Mouse (Mus musculus) lung, embryonic 15.5 days (tissue): ENCODE measurements around the gene Eif2b4. TPM values are rescaled to one million over a fixed set of nuclear protein-coding genes. Genes with fewer than 3 reads are reported as not detected.

ENCODE experiments used
- ATAC-seq: fragments of 200-750 bp; cut with Nextera tagmentation; 2 replicates; pipeline ENCODE4 v1.8.0; 2017; ENCODE audit warnings: moderate number of reproducible peaks, borderline replicate concordance; ENCODE audit not compliant: low FRiP score, low TSS enrichment; ENCODE audit errors: extremely low read depth
- H3K27ac ChIP-seq: fragments of 300-500 bp; sonication (generic); 2 replicates; pipeline ENCODE4 v1.5.1; 2015; ENCODE audit warnings: moderate library complexity, mild to moderate bottlenecking, inconsistent platforms
- H3K27me3 ChIP-seq: fragments of 300-500 bp; sonication (generic); 2 replicates; pipeline ENCODE4 v1.6.1; 2015; ENCODE audit warnings: inconsistent platforms
- H3K36me3 ChIP-seq: fragments of 300-500 bp; sonication (generic); 2 replicates; pipeline ENCODE4 v1.6.1; 2015; ENCODE audit warnings: inconsistent platforms
- H3K4me1 ChIP-seq: fragments of 300-500 bp; sonication (generic); 2 replicates; pipeline ENCODE4 v1.6.1; 2015; ENCODE audit warnings: inconsistent platforms
- H3K4me2 ChIP-seq: fragments of 300-500 bp; sonication (generic); 2 replicates; pipeline ENCODE4 v1.6.1; 2015; ENCODE audit warnings: inconsistent platforms, mild to moderate bottlenecking, moderate library complexity
- H3K4me3 ChIP-seq: fragments of 300-500 bp; sonication (generic); 2 replicates; pipeline ENCODE4 v1.5.1; 2015; ENCODE audit warnings: mild to moderate bottlenecking, inconsistent platforms
- H3K9ac ChIP-seq: fragments of 300-500 bp; sonication (generic); 2 replicates; pipeline ENCODE4 v1.6.1; 2015; ENCODE audit warnings: inconsistent platforms
- H3K9me3 ChIP-seq: fragments of 300-500 bp; sonication (generic); 2 replicates; pipeline ENCODE4 v1.6.1; 2016; ENCODE audit warnings: inconsistent platforms
- WGBS: fragments of 180-500 bp; shearing (Covaris S2); methylation state at CpG from one replicate; pipeline ENCODE4 v1.1.7; 2015; 5-methylcytosine and 5-hydroxymethylcytosine counted together
- polyA plus RNA-seq: library from polyadenylated mRNA; unstranded; fragments of >200 nt; fragmentation: Nextera tagmentation; extraction: Ambion mirVana; gene quantifications from 2 replicates; pipeline ENCODE4 v1.2.1, GENCODE M21; 2015

The Eif2b4 gene
- polyA plus RNA-seq, 1 experiment from 2014 or later: 64.3 TPM

DNA sequence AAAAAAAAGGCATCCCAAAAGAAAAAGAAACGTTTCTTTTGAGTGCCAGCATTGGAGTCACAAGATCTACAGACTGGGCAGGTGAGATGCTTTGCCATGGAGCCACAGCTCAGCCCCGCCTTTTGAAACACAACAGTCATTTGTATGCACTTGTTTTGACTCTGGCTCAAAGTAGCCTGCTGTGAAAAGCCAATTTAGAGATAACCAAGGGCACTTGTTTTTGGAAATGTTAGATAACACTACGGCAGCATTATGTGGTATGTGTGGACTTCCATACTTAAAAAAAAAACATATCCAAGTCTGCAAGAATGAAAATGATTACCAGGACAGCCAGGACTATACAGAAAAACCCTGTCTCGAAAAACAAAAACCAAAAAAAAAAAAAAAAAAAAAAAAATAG is 9.6 kb downstream of the Eif2b4 start:
- H3K4me3 ChIP-seq: no peak overlapping the region
- no peaks in the 10 kb centered on the region for H3K9me3 ChIP-seq
- no peak for ATAC-seq
- no peak overlapping the region for H3K4me2 ChIP-seq
- H3K27me3 ChIP-seq: no peaks in the 10 kb centered on the region
- peaks cover 23% of the 10 kb centered on the region for H3K36me3 ChIP-seq
- WGBS: 43% methylated on average over 4 of the region's 4 CpGs
- no peak overlapping the region for H3K9ac ChIP-seq
- H3K4me1 ChIP-seq: peaks cover 4% of the 10 kb centered on the region; the same call in 1 of the 2 replicates
- no peak overlapping the region for H3K27ac ChIP-seq

DNA sequence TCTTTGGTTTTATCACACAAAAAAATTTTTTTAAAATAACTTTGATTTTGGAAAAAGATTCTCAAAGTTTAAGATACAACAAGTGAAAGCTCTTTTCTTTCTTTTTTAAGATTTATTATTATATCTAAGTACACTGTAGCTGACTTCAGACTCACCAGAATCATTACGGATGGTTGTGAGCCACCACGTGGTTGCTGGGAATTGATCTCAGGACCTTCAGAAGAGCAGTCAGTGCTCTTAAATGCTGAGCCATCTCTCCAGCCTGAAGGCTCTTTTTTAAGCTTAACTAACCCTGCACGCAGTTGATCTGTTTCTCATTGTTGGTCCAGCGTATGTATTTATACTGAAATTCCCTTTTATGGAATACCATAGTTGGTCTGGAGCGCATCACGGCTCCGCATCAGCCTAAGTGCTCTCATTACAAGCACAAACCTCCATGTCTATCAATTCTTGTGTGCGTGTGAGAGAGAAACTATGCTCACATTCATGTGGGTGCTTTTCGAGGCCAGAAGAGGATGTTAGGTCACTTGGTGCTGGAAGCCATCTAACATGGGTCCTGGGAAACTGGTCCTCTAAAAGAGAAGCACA is 12.0 kb downstream of the Eif2b4 start:
- no peak overlapping the region for H3K4me3 ChIP-seq

DNA sequence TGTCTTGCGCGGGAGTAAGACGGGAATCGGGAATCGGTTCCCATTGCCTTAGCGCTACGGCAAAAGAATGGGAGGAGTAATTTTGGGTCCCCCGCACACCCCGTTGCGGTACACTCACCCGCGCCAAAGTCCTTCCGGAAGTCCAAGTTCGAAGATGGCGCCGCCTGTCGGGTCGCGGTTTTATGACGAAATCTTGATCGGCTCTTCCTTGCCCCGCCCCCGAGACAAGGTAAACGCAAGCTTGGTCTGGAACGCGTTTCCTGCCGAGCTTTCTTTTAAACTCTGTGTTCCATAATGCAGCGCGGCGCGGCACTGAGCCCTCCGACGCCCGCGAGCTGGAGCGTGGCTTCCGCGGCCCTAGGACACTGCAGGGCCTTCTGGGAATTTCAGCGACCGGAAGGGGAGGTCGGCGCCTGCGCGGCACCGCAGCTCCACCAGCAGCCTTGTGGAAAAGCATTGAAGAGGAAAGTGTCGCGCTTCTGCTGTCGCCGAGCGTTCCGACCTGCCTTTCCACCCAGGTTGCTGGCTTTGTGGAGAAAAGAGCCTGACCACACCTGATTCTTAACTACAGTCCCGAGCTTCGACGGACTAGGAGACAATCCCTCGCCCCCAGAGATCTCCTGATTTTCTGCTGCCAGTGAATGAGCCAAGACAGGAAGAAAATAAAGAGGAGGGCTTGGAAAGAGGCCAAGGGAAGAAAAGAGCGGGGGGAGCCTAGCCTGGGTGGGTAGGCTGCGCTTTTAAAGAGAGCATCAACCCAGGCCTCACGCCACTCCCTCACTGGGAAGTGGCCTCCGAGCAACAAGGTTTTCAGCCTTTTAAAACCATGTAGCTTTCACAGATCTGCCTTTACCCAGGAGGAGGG is 13.2 kb downstream of the Eif2b4 start, which contains the start of the genes Gm29609 and Gtf3c2:
TSS of gene Gm29609 (minus strand) at position 146 of the 865 bp plus-strand sequence.
TSS of gene Gtf3c2 (minus strand) at position 379 of the 865 bp plus-strand sequence.
- peak; percentile 99 for ATAC-seq
- peak within 1 kb of the TSS; percentile 99 for H3K27ac ChIP-seq
- WGBS: under 1% methylated on average over 59 of the region's 59 CpGs
- H3K27me3 ChIP-seq: no peaks in the 10 kb centered on the region
- peaks cover 10% of the 10 kb centered on the region; the same call in 1 of the 2 replicates for H3K4me1 ChIP-seq
- H3K9ac ChIP-seq: peak within 1 kb of the TSS; percentile 67
- H3K4me2 ChIP-seq: peak within 1 kb of the TSS; percentile 83
- no peaks in the 10 kb centered on the region for H3K9me3 ChIP-seq
- H3K36me3 ChIP-seq: no peaks in the 10 kb centered on the region
- H3K4me3 ChIP-seq: peak within 1 kb of the TSS; percentile 81

More for the DNA sequence above, 12.0 kb downstream of the Eif2b4 start:
- ATAC-seq: no peak
- no peak overlapping the region for H3K9ac ChIP-seq
- H3K27me3 ChIP-seq: no peaks in the 10 kb centered on the region
- peaks cover 10% of the 10 kb centered on the region; the same call in 1 of the 2 replicates for H3K4me1 ChIP-seq
- no peaks in the 10 kb centered on the region for H3K9me3 ChIP-seq
- no peak overlapping the region for H3K27ac ChIP-seq
- H3K4me2 ChIP-seq: no peak overlapping the region
- 91% methylated on average over 9 of the region's 9 CpGs for WGBS
- H3K36me3 ChIP-seq: no peaks in the 10 kb centered on the region

DNA sequence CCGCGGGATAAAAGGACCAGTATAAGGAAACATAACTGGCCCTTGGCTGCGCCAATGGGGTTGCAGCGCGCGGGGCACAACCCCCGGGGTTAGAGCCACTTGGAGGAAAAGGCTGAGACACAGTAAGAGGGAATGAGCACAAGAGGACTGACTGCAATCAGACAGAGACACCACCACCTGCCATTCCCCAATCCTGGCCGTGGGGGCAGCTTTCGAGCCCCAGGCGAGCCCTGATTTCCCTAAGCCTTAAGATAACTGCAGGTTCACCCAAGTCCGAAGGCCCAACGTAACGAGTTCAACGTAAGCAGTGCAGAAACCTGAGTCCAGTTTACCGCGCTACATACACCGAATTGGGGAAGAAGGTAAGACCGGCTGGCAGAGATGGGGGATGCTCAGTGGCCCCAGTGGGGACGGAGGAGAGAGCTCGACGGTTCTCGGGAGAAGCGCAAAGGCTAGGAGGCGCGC is 13.9 kb downstream of the Eif2b4 start:
- peaks cover 3% of the 10 kb centered on the region; the same call in 1 of the 2 replicates for H3K36me3 ChIP-seq
- H3K9me3 ChIP-seq: no peaks in the 10 kb centered on the region
- peak overlapping the region; percentile 99 for H3K27ac ChIP-seq
- H3K4me1 ChIP-seq: peaks cover 10% of the 10 kb centered on the region; the same call in 1 of the 2 replicates
- ATAC-seq: peak; percentile 52
- WGBS: under 1% methylated on average over 25 of the region's 25 CpGs
- H3K9ac ChIP-seq: peak overlapping the region; percentile 67
- no peaks in the 10 kb centered on the region for H3K27me3 ChIP-seq
- H3K4me2 ChIP-seq: peak overlapping the region; percentile 83
- H3K4me3 ChIP-seq: peak overlapping the region; percentile 81

DNA sequence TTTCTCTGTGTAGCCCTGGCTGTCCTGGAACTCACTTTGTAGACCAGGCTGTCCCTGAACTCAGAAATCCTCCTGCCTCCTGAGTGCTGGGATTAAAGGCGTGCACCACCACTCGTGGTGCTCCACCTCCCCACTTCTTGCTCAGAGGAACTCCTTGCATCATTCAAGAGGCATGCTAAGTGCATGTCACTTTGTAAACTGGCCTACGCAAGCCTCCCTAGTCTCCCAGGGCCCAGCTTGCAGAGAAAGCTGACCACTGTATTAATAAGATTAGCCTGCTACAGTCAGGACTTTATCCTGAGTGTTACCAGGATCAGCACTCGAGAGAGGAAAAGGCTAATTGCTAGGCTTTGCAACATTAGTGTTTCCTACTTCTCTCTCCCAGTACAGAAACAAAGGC is 24.6 kb downstream of the Eif2b4 start:
- no peak for ATAC-seq
- Histone ChIP-seq H3K4me2 (no peak overlapping the region), H3K9me3 (no peaks in the 10 kb centered on the region), H3K4me3 (no peak overlapping the region), H3K27me3 (no peaks in the 10 kb centered on the region), H3K9ac (no peak overlapping the region), H3K27ac (no peak overlapping the region), H3K36me3 (peaks cover 94% of the 10 kb centered on the region), H3K4me1 (no peaks in the 10 kb centered on the region)
- WGBS: 74% methylated on average over 4 of the region's 4 CpGs

DNA sequence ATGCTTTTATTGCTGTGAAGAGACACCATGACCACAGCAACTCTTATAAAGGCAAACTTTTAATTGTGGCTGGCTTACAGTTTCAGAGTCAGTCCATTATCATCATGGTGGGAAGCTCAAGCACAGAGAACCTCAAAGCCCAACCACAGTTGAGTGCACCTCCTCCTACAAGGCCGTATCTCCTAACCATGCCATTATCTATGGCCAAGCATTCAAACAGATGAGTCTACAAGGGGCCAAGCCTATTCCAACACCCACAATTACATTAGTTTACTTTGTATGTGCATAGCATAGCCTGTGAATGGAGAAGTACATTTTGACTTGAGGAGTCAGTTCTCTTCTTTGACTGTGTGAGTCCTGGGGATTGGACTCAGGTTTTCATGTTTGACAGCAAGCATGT is 28.4 kb downstream of the Eif2b4 start:
- 85% methylated on average over 1 of the region's 1 CpGs for WGBS
- ATAC-seq: no peak
- H3K36me3 ChIP-seq: peaks cover 89% of the 10 kb centered on the region

DNA sequence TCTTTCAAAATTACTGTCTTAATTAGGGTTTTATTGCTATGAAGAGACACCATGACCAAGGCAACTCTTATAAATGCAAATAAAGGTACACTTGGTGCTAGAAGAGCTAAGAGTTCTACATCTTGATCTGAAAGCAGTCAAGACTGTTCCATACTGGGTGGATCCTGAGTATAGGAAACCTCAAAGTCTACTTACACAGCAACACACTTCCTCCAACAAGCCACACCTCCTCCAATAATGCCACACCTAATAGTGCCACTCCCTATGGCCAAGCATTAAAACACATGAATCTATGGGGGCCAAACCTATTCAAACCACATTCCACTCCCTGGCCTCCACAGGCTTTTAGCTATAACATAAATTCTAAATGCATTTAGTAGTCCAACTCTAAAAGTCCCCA is 30.8 kb downstream of the Eif2b4 start:
- Histone ChIP-seq H3K27ac (no peak overlapping the region), H3K9ac (no peak overlapping the region), H3K4me1 (no peaks in the 10 kb centered on the region), H3K4me3 (no peak overlapping the region), H3K27me3 (no peaks in the 10 kb centered on the region), H3K36me3 (peaks cover 89% of the 10 kb centered on the region), H3K9me3 (no peaks in the 10 kb centered on the region), H3K4me2 (no peak overlapping the region)
- no peak for ATAC-seq

More for the DNA sequence above, 28.4 kb downstream of the Eif2b4 start:
- H3K27me3 ChIP-seq: no peaks in the 10 kb centered on the region
- no peak overlapping the region for H3K9ac ChIP-seq
- no peak overlapping the region for H3K27ac ChIP-seq
- no peak overlapping the region for H3K4me2 ChIP-seq
- H3K9me3 ChIP-seq: no peaks in the 10 kb centered on the region
- H3K4me3 ChIP-seq: no peak overlapping the region
- no peaks in the 10 kb centered on the region for H3K4me1 ChIP-seq

DNA sequence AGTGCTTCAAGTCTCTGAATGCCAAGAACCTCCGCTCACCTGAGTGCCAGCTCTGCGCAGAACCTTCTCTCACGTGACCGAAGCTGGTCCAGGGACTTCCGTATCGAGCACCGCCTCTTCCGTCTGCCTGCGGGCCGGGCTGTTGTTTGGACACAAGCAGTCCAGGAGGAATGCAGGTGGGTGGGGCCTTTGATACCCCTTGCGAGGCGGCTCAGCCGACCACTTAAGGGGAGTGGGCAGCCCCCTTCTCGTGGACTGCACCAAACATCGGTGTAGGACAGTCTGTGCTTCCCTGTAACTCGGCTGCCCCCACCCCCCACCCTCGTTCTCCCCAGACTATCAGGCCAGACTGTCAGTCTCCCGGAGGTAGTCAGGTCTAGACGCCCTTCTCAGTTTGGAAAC is 39.1 kb downstream of the Eif2b4 start, which contains the start of gene Mpv17:
TSS of gene Mpv17 (minus strand) at position 100 of the 402 bp plus-strand sequence.
- peak within 1 kb of the TSS; percentile 75 for H3K4me3 ChIP-seq
- peaks cover 16% of the 10 kb centered on the region for H3K4me1 ChIP-seq
- H3K27ac ChIP-seq: peak within 1 kb of the TSS; percentile 78
- no peaks in the 10 kb centered on the region for H3K27me3 ChIP-seq
- under 1% methylated on average over 19 of the region's 19 CpGs for WGBS
- peak; percentile 89 for ATAC-seq
- peaks cover 38% of the 10 kb centered on the region for H3K36me3 ChIP-seq
- no peaks in the 10 kb centered on the region for H3K9me3 ChIP-seq
- H3K9ac ChIP-seq: peak within 1 kb of the TSS; percentile 80
- H3K4me2 ChIP-seq: peak within 1 kb of the TSS; percentile 86

DNA sequence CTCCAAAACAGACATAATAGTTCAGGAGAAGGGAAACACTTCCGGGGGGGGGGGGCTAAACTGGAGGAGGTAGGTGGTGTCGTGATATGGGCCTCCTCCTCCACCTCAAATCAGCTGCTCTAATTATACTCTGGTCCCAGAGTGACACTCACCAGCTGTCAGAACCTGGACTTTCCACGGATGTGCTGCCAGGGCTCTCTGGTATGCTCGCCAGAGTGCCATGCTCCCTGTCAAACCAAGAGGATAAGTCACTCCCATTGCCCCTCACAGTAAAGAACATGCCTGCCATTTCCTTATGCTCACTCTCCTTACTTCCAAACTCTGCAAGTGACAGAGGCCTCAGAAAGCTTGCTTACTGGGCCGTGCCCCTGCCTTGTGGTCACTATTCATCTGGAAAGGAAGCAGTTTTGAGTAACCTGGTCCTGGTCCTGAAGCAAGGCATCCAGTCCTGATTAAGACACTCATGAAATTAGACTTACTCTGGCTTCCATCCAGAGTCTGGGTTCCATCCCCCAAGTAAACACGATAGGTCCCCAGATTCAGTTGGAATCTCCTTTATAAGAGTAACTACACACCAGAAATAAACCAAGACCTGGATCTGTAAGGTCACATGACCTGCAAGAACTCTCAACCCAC is 39.6 kb downstream of the Eif2b4 start:
- peak overlapping the region; percentile 86 for H3K4me2 ChIP-seq
- no peaks in the 10 kb centered on the region for H3K27me3 ChIP-seq
- H3K9ac ChIP-seq: peak overlapping the region; percentile 80
- H3K4me1 ChIP-seq: peaks cover 16% of the 10 kb centered on the region
- H3K4me3 ChIP-seq: peak overlapping the region; percentile 75
- peaks cover 33% of the 10 kb centered on the region for H3K36me3 ChIP-seq
- peak overlapping the region; percentile 78; the same call in 1 of the 2 replicates for H3K27ac ChIP-seq
- peak; percentile 15; the same call in 1 of the 2 replicates for ATAC-seq
- H3K9me3 ChIP-seq: no peaks in the 10 kb centered on the region
- 31% methylated on average over 6 of the region's 6 CpGs for WGBS

DNA sequence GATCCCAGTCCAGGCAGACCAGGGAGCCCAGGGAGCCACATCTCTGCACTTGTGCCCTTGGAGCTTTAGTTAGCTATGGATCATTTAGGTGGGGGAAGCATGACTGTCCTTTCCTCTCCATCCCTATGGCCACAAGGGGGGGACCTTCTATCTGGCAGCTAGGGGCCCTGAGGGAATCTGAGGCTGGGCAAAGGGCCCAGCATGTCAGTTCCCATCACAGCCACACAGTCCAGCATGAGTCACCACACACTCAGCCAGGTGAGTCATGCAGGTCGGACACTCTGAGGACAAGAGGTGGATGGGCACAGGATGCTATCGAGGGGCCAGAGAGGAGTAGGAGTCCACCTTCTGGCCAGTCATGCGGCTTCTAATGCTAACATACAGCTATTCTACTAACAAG is 41.5 kb downstream of the Eif2b4 start:
- Histone ChIP-seq H3K27me3 (no peaks in the 10 kb centered on the region), H3K9me3 (no peaks in the 10 kb centered on the region), H3K4me3 (no peak overlapping the region), H3K36me3 (peaks cover 14% of the 10 kb centered on the region), H3K27ac (no peak overlapping the region), H3K9ac (no peak overlapping the region), H3K4me1 (peaks cover 16% of the 10 kb centered on the region), H3K4me2 (no peak overlapping the region)
- 75% methylated on average over 3 of the region's 3 CpGs for WGBS
- no peak for ATAC-seq

DNA sequence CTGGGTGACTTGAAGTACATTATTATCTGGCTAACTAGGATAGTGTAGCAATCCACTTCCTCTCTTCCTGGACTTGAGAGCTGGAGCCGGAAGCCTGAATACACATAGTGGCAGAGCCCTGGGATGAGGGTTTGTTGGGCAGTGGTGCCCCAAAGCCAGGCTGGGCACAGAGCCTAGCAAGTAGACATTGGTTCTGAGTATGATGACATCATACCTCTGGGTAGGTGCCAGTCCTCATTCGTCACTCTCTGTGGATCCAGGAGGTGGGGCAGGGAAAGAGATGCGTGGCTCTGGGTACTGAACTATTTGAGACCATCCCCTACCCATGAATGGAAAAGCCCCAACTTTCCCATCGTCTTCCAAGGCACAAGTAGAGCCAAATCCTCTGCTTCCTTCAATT is 43.4 kb downstream of the Eif2b4 start:
- Histone ChIP-seq H3K9me3 (no peaks in the 10 kb centered on the region), H3K27me3 (no peaks in the 10 kb centered on the region), H3K4me2 (no peak overlapping the region), H3K4me1 (peaks cover 14% of the 10 kb centered on the region), H3K27ac (no peak overlapping the region), H3K4me3 (no peak overlapping the region), H3K9ac (no peak overlapping the region), H3K36me3 (peaks cover 8% of the 10 kb centered on the region)
- 84% methylated on average over 4 of the region's 4 CpGs for WGBS
- no peak for ATAC-seq
